Mouse (Mus musculus): Measurements from ENCODE around the gene Eml1.

GRCm38 (mm10) chr12:108433030-108433429, 62.3 kb downstream of the Eml1 start:
- TF ChIP-seq CTCF (IDR thresholded peaks at IDR 0.05; ENCODE audit: borderline replicate concordance, insufficient read depth, low read length): no peak
- TF ChIP-seq POLR2A (IDR thresholded peaks at IDR 0.05; ENCODE audit: low read depth, low read length): no peak

All from embryonic fibroblast, embryonic 13.5 days (primary cell).